Mouse (Mus musculus) liver, embryonic 14.5 days (tissue): Measurements from ENCODE around the gene Pmpca.

Experiments used
- CTCF ChIP-seq: IDR thresholded peaks from 2 replicates; pipeline ENCODE4 v1.5.1; 2016; ENCODE audit warnings: antibody characterized with exemption, low read depth, control low read depth
- EP300 ChIP-seq: IDR thresholded peaks from 2 replicates; pipeline ENCODE4 v1.6.1; 2016; ENCODE audit warnings: antibody characterized with exemption, low read depth

- no peak for TF ChIP-seq CTCF
- no peak for TF ChIP-seq EP300
These were observed 40.9 kb upstream of the Pmpca start for GRCm38 (mm10) chr2:26348241-26348640.
